Mouse (Mus musculus) heart, embryonic 13.5 days (tissue): ENCODE measurements around the gene Ints14. TPM values are rescaled to one million over a fixed set of nuclear protein-coding genes. Genes with fewer than 3 reads are reported as not detected.

Source experiments
- ATAC-seq: fragments of 200-750 bp; cut with Nextera tagmentation; 2 replicates; pipeline ENCODE4 v1.8.0; 2017; ENCODE audit warnings: moderate TSS enrichment; ENCODE audit not compliant: insufficient number of reproducible peaks, low FRiP score, low TSS enrichment; ENCODE audit errors: extremely low read depth
- H3K27ac ChIP-seq: fragments of 300-500 bp; sonication (generic); replicated peaks from 2 replicates; pipeline ENCODE4 v1.5.1; 2015; ENCODE audit warnings: moderate library complexity, mild to moderate bottlenecking, inconsistent platforms
- H3K27me3 ChIP-seq: fragments of 300-500 bp; sonication (generic); replicated peaks from 2 replicates; pipeline ENCODE4 v1.6.1; 2015; ENCODE audit warnings: mild to moderate bottlenecking, inconsistent platforms
- H3K36me3 ChIP-seq: fragments of 300-500 bp; sonication (generic); 2 replicates; pipeline ENCODE4 v1.6.1; 2015; ENCODE audit warnings: mild to moderate bottlenecking, inconsistent platforms
- H3K4me1 ChIP-seq: fragments of 300-500 bp; sonication (generic); 2 replicates; pipeline ENCODE4 v1.6.1; 2015; ENCODE audit warnings: inconsistent platforms
- H3K4me2 ChIP-seq: fragments of 300-500 bp; sonication (generic); 2 replicates; pipeline ENCODE4 v1.6.1; 2015; ENCODE audit warnings: inconsistent platforms, mild to moderate bottlenecking, moderate library complexity
- H3K4me3 ChIP-seq: fragments of 300-500 bp; sonication (generic); 2 replicates; pipeline ENCODE4 v1.5.1; 2015; ENCODE audit warnings: moderate library complexity, mild to moderate bottlenecking, inconsistent platforms
- H3K9ac ChIP-seq: fragments of 300-500 bp; sonication (generic); 2 replicates; pipeline ENCODE4 v1.6.1; 2015; ENCODE audit warnings: inconsistent platforms, mild to moderate bottlenecking, moderate library complexity
- H3K9me3 ChIP-seq: fragments of 300-500 bp; sonication (generic); 2 replicates; pipeline ENCODE4 v1.6.1; 2016; ENCODE audit warnings: inconsistent platforms
- WGBS: fragments of 180-500 bp; shearing (Covaris S2); methylation state at CpG from one replicate; pipeline ENCODE4 v1.1.7; 2015; ENCODE audit warnings: mixed read lengths; 5-methylcytosine and 5-hydroxymethylcytosine counted together
- polyA plus RNA-seq: library from polyadenylated mRNA; unstranded; fragments of >200 nt; fragmentation: Nextera tagmentation; extraction: Ambion mirVana; gene quantifications from 2 replicates; pipeline ENCODE4 v1.2.1, GENCODE M21; 2015

Gene Ints14
- polyA plus RNA-seq, result 40.1 and 40.7 TPM in 2 replicates

DNA sequence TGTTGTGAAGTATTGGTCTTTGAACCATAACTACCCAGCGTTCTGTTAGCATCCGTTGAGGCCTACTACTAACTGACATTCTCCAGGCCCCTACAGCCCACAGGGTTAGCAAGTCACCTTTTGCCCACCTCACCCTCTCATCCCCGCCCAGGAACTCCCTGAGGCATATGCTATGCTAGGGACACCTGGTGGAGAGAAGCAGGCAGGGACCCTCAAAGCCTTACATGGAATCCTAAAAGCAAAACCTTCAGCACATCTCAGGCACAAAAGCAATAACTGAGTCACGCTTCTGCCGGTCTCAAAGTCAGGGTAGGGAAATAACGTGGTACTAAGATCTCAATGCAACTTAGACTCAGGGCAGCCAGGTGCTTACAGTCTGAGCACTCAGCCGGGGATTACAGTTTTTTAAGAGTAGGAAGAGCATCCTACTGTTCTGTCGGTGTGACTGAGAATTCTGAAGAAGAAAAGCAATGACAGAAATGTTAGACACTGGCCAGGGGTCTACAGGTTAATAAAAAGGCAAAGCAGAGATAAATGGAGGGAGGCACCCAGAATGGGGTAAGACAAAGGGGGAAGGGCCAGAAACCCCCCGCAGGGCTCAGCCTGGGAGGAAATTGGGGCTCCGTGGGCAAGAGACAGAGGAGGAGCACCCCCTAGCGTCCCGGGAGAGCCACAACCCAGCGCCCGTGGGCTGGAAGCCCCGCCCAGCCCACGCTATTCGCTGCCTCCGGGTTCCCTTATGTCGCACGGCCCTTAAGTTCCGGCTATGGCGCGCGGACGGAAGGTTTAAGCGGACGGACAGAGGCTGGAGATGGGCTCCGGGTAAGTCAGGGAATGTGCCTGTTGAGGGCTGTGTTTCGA, at the start of gene Ints14:
TSS of gene Ints14 (plus strand) at position 789 of the 861 bp plus-strand sequence.
- Histone ChIP-seq H3K27ac (peak within 1 kb of the TSS; percentile 90), H3K9me3 (no peaks in the 10 kb centered on the region), H3K4me2 (peak within 1 kb of the TSS; percentile 87), H3K4me1 (peaks cover 22% of the 10 kb centered on the region), H3K36me3 (peaks cover 34% of the 10 kb centered on the region), H3K9ac (peak within 1 kb of the TSS; percentile 92), H3K4me3 (peak within 1 kb of the TSS; percentile 76), H3K27me3 (no peaks in the 10 kb centered on the region)
- 4% methylated on average over 29 of the region's 29 CpGs for WGBS
- ATAC-seq, result peak; percentile 95

- no peak for ATAC-seq
- H3K27ac ChIP-seq, result no peak overlapping the region
- no peak overlapping the region for H3K4me2 ChIP-seq
- no peak overlapping the region for H3K4me3 ChIP-seq
- H3K9ac ChIP-seq, result no peak overlapping the region
- H3K4me1 ChIP-seq, result no peaks in the 10 kb centered on the region
- no peaks in the 10 kb centered on the region for H3K9me3 ChIP-seq
- H3K36me3 ChIP-seq, result peaks cover 41% of the 10 kb centered on the region
- no peaks in the 10 kb centered on the region for H3K27me3 ChIP-seq
- 81% methylated on average over 4 of the region's 4 CpGs for WGBS
Observed at GRCm38 (mm10) chr9:64913406-64913805, 47.3 kb upstream of the Ints14 start.

DNA sequence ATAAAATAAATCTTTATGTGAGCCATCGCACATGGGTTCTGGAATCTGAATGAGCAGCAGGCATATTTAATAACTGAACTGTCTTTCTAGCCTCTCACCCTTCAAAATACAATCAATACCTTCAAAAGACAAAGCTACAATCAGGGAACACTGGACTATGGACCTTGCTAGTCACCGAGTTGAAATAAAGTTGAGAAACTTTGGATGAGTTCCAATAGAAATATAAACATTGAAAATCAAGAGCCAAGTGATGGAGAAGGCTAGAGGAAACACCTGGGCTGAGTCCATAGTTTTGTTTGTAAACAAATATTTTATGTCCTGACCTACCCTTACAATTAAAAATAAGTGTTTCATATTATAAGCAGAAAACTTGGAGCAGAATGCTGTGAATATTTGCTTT, 46.7 kb upstream of the Ints14 start:
- ATAC-seq, result no peak
- Histone ChIP-seq H3K4me3 (no peak overlapping the region), H3K27ac (no peak overlapping the region), H3K9me3 (no peaks in the 10 kb centered on the region), H3K4me1 (no peaks in the 10 kb centered on the region), H3K27me3 (no peaks in the 10 kb centered on the region), H3K36me3 (peaks cover 41% of the 10 kb centered on the region), H3K9ac (no peak overlapping the region), H3K4me2 (no peak overlapping the region)
- 84% methylated on average over 2 of the region's 2 CpGs for WGBS

- Histone ChIP-seq H3K36me3 (peaks cover 38% of the 10 kb centered on the region), H3K4me3 (no peak overlapping the region), H3K27ac (no peak overlapping the region), H3K4me1 (no peaks in the 10 kb centered on the region), H3K9me3 (no peaks in the 10 kb centered on the region), H3K27me3 (no peaks in the 10 kb centered on the region), H3K9ac (no peak overlapping the region), H3K4me2 (no peak overlapping the region)
- ATAC-seq, result no peak
- whole genome bisulfite sequencing, result 79% methylated on average over 4 of the region's 4 CpGs
Observed at GRCm38 (mm10) chr9:64914629-64915028, 46.1 kb upstream of the Ints14 start.

- peaks cover 16% of the 10 kb centered on the region for H3K36me3 ChIP-seq
- peak overlapping the region; percentile 50 for H3K4me3 ChIP-seq
- H3K27ac ChIP-seq, result 0 out of 2 replicates have a peak overlapping the region, but pooled peaks have one; percentile 25
- ATAC-seq, result no peak
- 20% methylated on average over 16 of the region's 16 CpGs for whole genome bisulfite sequencing
- no peaks in the 10 kb centered on the region for H3K9me3 ChIP-seq
- H3K4me2 ChIP-seq, result peak overlapping the region; percentile 64
- no peaks in the 10 kb centered on the region for H3K4me1 ChIP-seq
- H3K27me3 ChIP-seq, result no peaks in the 10 kb centered on the region
- peak overlapping the region; percentile 72 for H3K9ac ChIP-seq
Observed at GRCm38 (mm10) chr9:64918560-64918959, 42.1 kb upstream of the Ints14 start.

DNA sequence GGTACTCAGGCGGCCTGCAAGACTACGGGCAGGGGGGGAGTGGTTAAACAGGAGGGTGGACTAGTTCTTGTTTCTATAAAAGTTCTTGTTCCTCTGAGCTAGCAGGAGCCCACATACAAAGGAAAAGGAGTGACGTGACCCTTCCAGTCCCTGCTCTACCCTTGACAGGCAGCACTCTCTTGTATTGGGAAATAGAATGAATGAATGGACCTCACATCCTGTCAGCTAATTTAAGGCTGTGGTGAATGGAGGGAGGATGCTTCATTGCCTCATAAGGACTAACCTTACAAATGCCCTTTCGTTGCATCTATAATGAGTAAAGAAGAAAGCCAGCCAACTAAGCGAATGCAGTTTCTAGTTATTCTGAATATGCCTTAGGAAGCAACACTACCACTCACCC, 34.9 kb upstream of the Ints14 start:
- 75% methylated on average over 5 of the region's 5 CpGs for WGBS
- H3K36me3 ChIP-seq, result peaks cover 6% of the 10 kb centered on the region; the same call in 1 of the 2 replicates
- no peak for ATAC-seq

GRCm38 (mm10) chr9:64926201-64926991, 34.3 kb upstream of the Ints14 start:
- no peak overlapping the region for H3K4me2 ChIP-seq
- peaks cover 32% of the 10 kb centered on the region for H3K4me1 ChIP-seq
- H3K9me3 ChIP-seq, result no peaks in the 10 kb centered on the region
- peaks cover 4% of the 10 kb centered on the region; the same call in 1 of the 2 replicates for H3K36me3 ChIP-seq
- no peak overlapping the region for H3K9ac ChIP-seq
- no peak overlapping the region for H3K4me3 ChIP-seq
- WGBS, result 52% methylated on average over 8 of the region's 8 CpGs
- ATAC-seq, result no peak
- peak overlapping the region; percentile 84 for H3K27ac ChIP-seq
- H3K27me3 ChIP-seq, result no peaks in the 10 kb centered on the region

More for the DNA sequence above, 34.9 kb upstream of the Ints14 start:
- Histone ChIP-seq H3K4me3 (no peak overlapping the region), H3K9me3 (no peaks in the 10 kb centered on the region), H3K27ac (peak overlapping the region; percentile 84), H3K4me1 (peaks cover 25% of the 10 kb centered on the region), H3K27me3 (no peaks in the 10 kb centered on the region), H3K4me2 (no peak overlapping the region), H3K9ac (no peak overlapping the region)

DNA sequence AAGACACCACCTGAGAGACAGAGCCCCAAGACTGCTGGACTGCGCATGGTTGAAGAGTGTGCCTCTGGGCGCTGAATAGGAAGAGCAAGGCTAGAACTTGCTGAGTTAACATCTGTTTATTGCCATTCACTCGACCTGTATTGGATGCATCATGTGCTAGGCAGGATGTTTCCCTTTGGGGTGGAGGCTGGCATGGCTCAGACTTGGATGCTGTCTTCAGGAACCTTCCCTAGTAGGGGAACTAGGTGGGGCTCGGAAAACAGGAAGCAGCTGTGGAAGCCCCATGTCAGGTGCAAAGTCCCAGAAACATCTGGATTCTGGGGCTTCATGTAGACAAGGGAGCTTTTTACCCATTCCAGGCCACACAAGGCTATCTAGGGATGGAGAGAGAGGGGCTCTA, 30.4 kb upstream of the Ints14 start:
- Histone ChIP-seq H3K36me3 (no peaks in the 10 kb centered on the region), H3K4me2 (no peak overlapping the region), H3K4me1 (peaks cover 69% of the 10 kb centered on the region), H3K27ac (peak overlapping the region; percentile 75; the same call in 1 of the 2 replicates), H3K4me3 (no peak overlapping the region), H3K9ac (no peak overlapping the region), H3K27me3 (0 out of 2 replicates have a peak, but pooled peaks cover 2% of the 10 kb centered on the region), H3K9me3 (no peaks in the 10 kb centered on the region)
- ATAC-seq, result no peak
- 73% methylated on average over 4 of the region's 4 CpGs for WGBS

GRCm38 (mm10) chr9:64931751-64932610, 28.7 kb upstream of the Ints14 start:
- H3K27me3 ChIP-seq, result 0 out of 2 replicates have a peak, but pooled peaks cover 2% of the 10 kb centered on the region
- WGBS, result 36% methylated on average over 7 of the region's 7 CpGs
- ATAC-seq, result no peak
- no peaks in the 10 kb centered on the region for H3K9me3 ChIP-seq
- H3K27ac ChIP-seq, result peak overlapping the region; percentile 75
- H3K4me2 ChIP-seq, result peak overlapping the region; percentile 6; the same call in 1 of the 2 replicates
- H3K4me3 ChIP-seq, result no peak overlapping the region
- no peak overlapping the region for H3K9ac ChIP-seq
- no peaks in the 10 kb centered on the region for H3K36me3 ChIP-seq
- H3K4me1 ChIP-seq, result peaks cover 56% of the 10 kb centered on the region

GRCm38 (mm10) chr9:64934015-64934754, 26.5 kb upstream of the Ints14 start:
- H3K4me1 ChIP-seq, result peaks cover 65% of the 10 kb centered on the region
- no peak for ATAC-seq
- no peak overlapping the region for H3K9ac ChIP-seq
- H3K27me3 ChIP-seq, result 0 out of 2 replicates have a peak, but pooled peaks cover 2% of the 10 kb centered on the region
- 32% methylated on average over 15 of the region's 15 CpGs for WGBS
- H3K9me3 ChIP-seq, result no peaks in the 10 kb centered on the region
- H3K4me3 ChIP-seq, result no peak overlapping the region
- H3K27ac ChIP-seq, result peak overlapping the region; percentile 63
- H3K36me3 ChIP-seq, result no peaks in the 10 kb centered on the region
- H3K4me2 ChIP-seq, result peak overlapping the region; percentile 27
